Mouse (Mus musculus) mouse trophoblast stem cell (cell line): ENCODE data around the gene Gm2916.
"Not testable (repeated sequence)": the region's sequence is repeated elsewhere in the genome, so short reads cannot be mapped to it uniquely, and the experiment has no call there.

Source experiments
- in situ Hi-C, 2 experiments: fragments of 300-500 bp; cut with MseI, MboI; formaldehyde crosslinking; loops; 2 replicates in 1 of 2; 3 replicates in 1 of 2; pipeline ENCODE4 v1.15.1; 2025

The Gm2916 gene

GRCm38 (mm10) chr14:3883872-3884271 is at the start of gene Gm2916:
TSS of gene Gm2916 (plus strand) at chr14:3884172.
- in situ Hi-C loops: not testable (repeated sequence)

GRCm38 (mm10) chr14:3845945-3846344 is 38.0 kb upstream of the Gm2916 start, which contains the start of gene Gm3033:
TSS of gene Gm3033 (plus strand) at chr14:3846245.
- in situ Hi-C loops: not testable (repeated sequence)

- in situ Hi-C loops: not testable (repeated sequence)
Measured at GRCm38 (mm10) chr14:3931456-3931855, 47.5 kb downstream of the Gm2916 start, which contains the start of gene Gm3029. TSS of gene Gm3029 (plus strand) at chr14:3931756.

GRCm38 (mm10) chr14:3963247-3963646 is 79.3 kb downstream of the Gm2916 start, which contains the start of gene Gm3095:
TSS of gene Gm3095 (plus strand) at chr14:3963547.
- in situ Hi-C loops: not testable (repeated sequence)
